Mouse (Mus musculus) MEL (cell line): ENCODE measurements around the gene Mtg2.

Experiments used
- CHD2 ChIP-seq: IDR thresholded peaks from 2 replicates; pipeline ENCODE4 v1.6.1; 2011; ENCODE audit warnings: low read length, improper control_type of control experiment
- EP300 ChIP-seq, 2 experiments: IDR thresholded peaks; 2 replicates each; pipeline ENCODE4 v1.6.1; 2011; ENCODE audit warnings: improper control_type of control experiment in 2 of 2, low read length in 2 of 2, low read depth in 1 of 2, mild to moderate bottlenecking in 1 of 2

DNA sequence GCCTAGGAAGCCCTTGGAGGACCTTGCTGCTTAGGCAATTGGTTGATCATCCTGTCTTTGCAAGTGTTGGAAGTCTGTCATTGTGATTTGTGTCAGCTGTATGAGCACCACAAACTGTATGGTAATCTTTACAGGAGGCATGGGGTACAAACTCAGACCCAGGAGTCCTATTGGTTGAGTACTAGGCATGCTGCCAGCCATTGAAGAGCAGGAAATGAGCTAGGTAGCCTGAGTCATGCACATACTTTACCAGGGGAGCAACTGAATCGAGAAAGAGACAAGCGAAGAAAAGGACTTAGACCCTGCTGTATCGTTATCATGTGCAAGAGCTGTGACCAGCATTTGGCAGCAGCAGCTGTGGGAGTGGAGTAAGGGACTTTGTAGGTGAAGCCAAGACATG is 37.5 kb upstream of the Mtg2 start:
- TF ChIP-seq EP300 (IDR thresholded peaks at IDR 0.05; ENCODE audit: low read depth in 1 of 2, low read length in 2 of 2) (peak in 1 of 2 experiments; percentile 17; a peak in 1 of 4 replicates), CHD2 (no peak)
